Mouse (Mus musculus) naive thymus-derived CD4-positive, alpha-beta T cell, adult 2 months (primary cell): ENCODE data around the gene Dnajc21.
A peak's percentile ranks its signal among the peaks of the same experiment; 100 is the strongest.
"Not testable (repeated sequence)": the region's sequence is repeated elsewhere in the genome, so short reads cannot be mapped to it uniquely, and the experiment has no call there.

ENCODE experiments used
- DNase-seq: peaks from one replicate; pipeline ENCODE4 v3.0.0-alpha.2; 2011; ENCODE audit warnings: low read depth

Gene Dnajc21

GRCm38 (mm10) chr15:10470151-10470831 lies at the start of gene Dnajc21:
Dnajc21 (minus strand) TSS chr15:10470516.
- DNase-seq = peak; percentile 89

- DNase-seq = no peak
These were observed 44.9 kb upstream of the Dnajc21 start for GRCm38 (mm10) chr15:10515166-10515565.

- DNase-seq = no peak
These were observed 35.8 kb upstream of the Dnajc21 start for GRCm38 (mm10) chr15:10506099-10506498.

- DNase-seq = no peak
These were observed 30.8 kb upstream of the Dnajc21 start for GRCm38 (mm10) chr15:10500838-10501719.

GRCm38 (mm10) chr15:10500035-10500434 lies 29.7 kb upstream of the Dnajc21 start:
- DNase-seq = no peak

- DNase-seq = no peak
These were observed 29.3 kb upstream of the Dnajc21 start for GRCm38 (mm10) chr15:10499593-10499992.

- not testable (repeated sequence) for DNase-seq
These were observed 26.4 kb upstream of the Dnajc21 start for GRCm38 (mm10) chr15:10496696-10497095.

- DNase-seq = no peak
These were observed 25.6 kb upstream of the Dnajc21 start for GRCm38 (mm10) chr15:10495944-10496343.

- no peak for DNase-seq
These were observed 19.8 kb upstream of the Dnajc21 start for GRCm38 (mm10) chr15:10490101-10490500.

- no peak for DNase-seq
These were observed 16.9 kb upstream of the Dnajc21 start for GRCm38 (mm10) chr15:10487246-10487645.

- DNase-seq = no peak
These were observed 16.1 kb upstream of the Dnajc21 start for GRCm38 (mm10) chr15:10486365-10486839.

- peak; percentile 96 for DNase-seq
These were observed 15.4 kb upstream of the Dnajc21 start, which contains the start of the genes Brix1 and Rad1 for GRCm38 (mm10) chr15:10485484-10486364. Brix1 (minus strand) TSS chr15:10485947. Rad1 (plus strand) TSS chr15:10486018.

- peak; percentile 35 for DNase-seq
These were observed 625 bp upstream of the Dnajc21 start for GRCm38 (mm10) chr15:10470941-10471340.

GRCm38 (mm10) chr15:10469641-10470150 lies 620 bp downstream of the Dnajc21 start:
- DNase-seq = peak; percentile 48

- no peak for DNase-seq
These were observed 1.6 kb downstream of the Dnajc21 start for GRCm38 (mm10) chr15:10468761-10469160.

GRCm38 (mm10) chr15:10464678-10465077 lies 5.6 kb downstream of the Dnajc21 start:
- DNase-seq = no peak

- no peak for DNase-seq
These were observed 6.8 kb downstream of the Dnajc21 start for GRCm38 (mm10) chr15:10463555-10463954.

- no peak for DNase-seq
These were observed 9.3 kb downstream of the Dnajc21 start for GRCm38 (mm10) chr15:10460986-10461385.

- DNase-seq = no peak
These were observed 23.2 kb downstream of the Dnajc21 start for GRCm38 (mm10) chr15:10447102-10447501.

- DNase-seq = no peak
These were observed 28.0 kb downstream of the Dnajc21 start for GRCm38 (mm10) chr15:10442275-10442674.

GRCm38 (mm10) chr15:10441493-10441892 lies 28.8 kb downstream of the Dnajc21 start:
- DNase-seq = no peak

GRCm38 (mm10) chr15:10439963-10440362 lies 30.4 kb downstream of the Dnajc21 start:
- DNase-seq = no peak
